Mouse (Mus musculus) bone marrow, adult 2 months (tissue): ENCODE measurements at regions not wholly inside any gene's neighbourhood (a gene's known extent, or its start where the extent isn't known, plus 50 kb on each side); places are given as distances from the start of the nearest gene placed in this dataset.

Source experiments
- CTCF ChIP-seq: fragments of 200-500 bp; IDR thresholded peaks from 2 replicates; pipeline ENCODE4 v1.5.1; 2011; ENCODE audit warnings: low read length, control low read depth; ENCODE audit not compliant: control insufficient read depth, insufficient read depth
- POLR2A ChIP-seq: fragments of 200-500 bp; IDR thresholded peaks from 2 replicates; pipeline ENCODE4 v1.6.1; 2011; ENCODE audit warnings: low read depth, mild to moderate bottlenecking, control low read depth, low read length, borderline replicate concordance; ENCODE audit not compliant: control insufficient read depth

GRCm38 (mm10) chr3:21992203-21992602, 84.2 kb upstream of the Tbl1xr1 start:
- no peak for TF ChIP-seq POLR2A
- no peak for TF ChIP-seq CTCF
